Mouse (Mus musculus) hindbrain, postnatal 0 days (tissue): Measurements from ENCODE around the gene Dnmt3a. TPM values are rescaled to one million over a fixed set of nuclear protein-coding genes. Genes with fewer than 3 reads are reported as not detected.

Experiments used
- ATAC-seq: fragments of 200-750 bp; cut with Nextera tagmentation; 2 replicates; pipeline ENCODE4 v1.8.0; 2017; ENCODE audit warnings: mild to moderate bottlenecking, moderate TSS enrichment, moderate library complexity
- DNase-seq: peaks from one replicate; pipeline ENCODE4 v3.0.0-alpha.2; 2015; ENCODE audit warnings: low spot score
- H3K27ac ChIP-seq: fragments of 300-500 bp; sonication (generic); 2 replicates; pipeline ENCODE4 v1.5.1; 2014; ENCODE audit warnings: mild to moderate bottlenecking
- H3K27me3 ChIP-seq: fragments of 300-500 bp; sonication (generic); 2 replicates; pipeline ENCODE4 v1.6.1; 2014; ENCODE audit warnings: low read length, mixed read lengths; ENCODE audit not compliant: insufficient read depth
- H3K36me3 ChIP-seq: fragments of 300-500 bp; sonication (generic); 2 replicates; pipeline ENCODE4 v1.6.1; 2014; ENCODE audit warnings: low read length, mixed read lengths; ENCODE audit not compliant: insufficient read depth
- H3K4me1 ChIP-seq: fragments of 300-500 bp; sonication (generic); 2 replicates; pipeline ENCODE4 v1.6.1; 2014; ENCODE audit warnings: antibody characterized with exemption, low read length, mixed read lengths; ENCODE audit not compliant: insufficient read depth
- H3K4me2 ChIP-seq: fragments of 300-500 bp; sonication (generic); 2 replicates; pipeline ENCODE4 v1.6.1; 2014; ENCODE audit warnings: low read depth, mild to moderate bottlenecking, low read length, moderate library complexity, mixed read lengths
- H3K4me3 ChIP-seq: fragments of 300-500 bp; sonication (generic); 2 replicates; pipeline ENCODE4 v1.5.1; 2014; ENCODE audit warnings: low read length
- H3K9ac ChIP-seq: fragments of 300-500 bp; sonication (generic); replicated peaks from 2 replicates; pipeline ENCODE4 v1.6.1; 2014; ENCODE audit warnings: mild to moderate bottlenecking, low read length, moderate library complexity, mixed read lengths
- H3K9me3 ChIP-seq: fragments of 300-500 bp; sonication (generic); 2 replicates; pipeline ENCODE4 v1.6.1; 2016; ENCODE audit warnings: low read length, mixed read lengths
- CTCF ChIP-seq: IDR thresholded peaks from 2 replicates; pipeline ENCODE4 v1.5.1; 2016; ENCODE audit warnings: antibody characterized with exemption, control low read depth, low read depth
- whole genome bisulfite sequencing: fragments of 180-500 bp; shearing (Covaris S2); extraction: QIAGEN DNeasy Blood & Tissue Kit; methylation state at CpG from one replicate; pipeline ENCODE4 v1.1.7; 2014; 5-methylcytosine and 5-hydroxymethylcytosine counted together
- polyA plus RNA-seq: library from polyadenylated mRNA; unstranded; fragments of >200 nt; fragmentation: Nextera tagmentation; extraction: Ambion mirVana; gene quantifications from 2 replicates; pipeline ENCODE4 v1.2.1, GENCODE M21; 2015
- total RNA-seq: library from RNA; depleted of rRNA; stranded (reverse); fragments of >200 nt; gene quantifications from 2 replicates; pipeline ENCODE4 v1.2.3, GENCODE M21; 2014

Gene Dnmt3a
- total and polyA plus RNA-seq, 2 experiments from 2014 or later = 81.8 to 134 TPM

DNA sequence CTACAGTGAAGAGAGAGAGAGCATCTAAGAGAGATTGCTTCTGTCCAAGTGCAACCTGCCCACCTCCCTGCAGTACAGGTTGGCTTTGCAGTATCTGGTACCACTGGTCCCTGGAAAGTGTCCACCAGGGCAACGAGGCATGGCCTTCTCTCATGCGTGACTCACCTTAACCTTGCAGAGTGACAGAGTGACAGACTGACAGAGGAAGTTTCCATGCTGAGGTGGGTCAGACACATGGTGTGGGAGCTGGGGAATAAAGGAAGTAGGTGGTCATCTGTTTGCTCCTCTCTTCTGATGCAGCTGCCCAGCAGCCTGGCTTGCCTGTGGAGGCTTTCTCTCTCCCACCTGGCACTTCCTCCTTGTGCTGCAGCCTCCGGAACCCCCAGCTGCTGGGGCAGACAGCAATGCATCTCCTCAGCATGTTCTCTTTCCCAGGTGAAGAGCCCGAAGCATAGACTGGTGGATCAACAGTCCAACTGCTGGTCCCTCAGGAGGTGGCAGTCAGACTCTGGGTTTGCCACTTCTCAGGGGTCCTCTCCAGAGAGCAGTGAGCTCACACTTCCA is 55.9 kb downstream of the Dnmt3a start:
- no peaks in the 10 kb centered on the region for H3K27me3 ChIP-seq
- ATAC-seq = no peak
- no peak for DNase-seq
- H3K27ac ChIP-seq = no peak overlapping the region
- WGBS = 73% methylated on average over 4 of the region's 4 CpGs
- TF ChIP-seq CTCF = no peak
- no peak overlapping the region for H3K9ac ChIP-seq
- H3K36me3 ChIP-seq = peaks cover 14% of the 10 kb centered on the region
- no peaks in the 10 kb centered on the region for H3K4me1 ChIP-seq
- H3K4me3 ChIP-seq = no peak overlapping the region
- no peaks in the 10 kb centered on the region for H3K9me3 ChIP-seq
- H3K4me2 ChIP-seq = no peak overlapping the region

DNA sequence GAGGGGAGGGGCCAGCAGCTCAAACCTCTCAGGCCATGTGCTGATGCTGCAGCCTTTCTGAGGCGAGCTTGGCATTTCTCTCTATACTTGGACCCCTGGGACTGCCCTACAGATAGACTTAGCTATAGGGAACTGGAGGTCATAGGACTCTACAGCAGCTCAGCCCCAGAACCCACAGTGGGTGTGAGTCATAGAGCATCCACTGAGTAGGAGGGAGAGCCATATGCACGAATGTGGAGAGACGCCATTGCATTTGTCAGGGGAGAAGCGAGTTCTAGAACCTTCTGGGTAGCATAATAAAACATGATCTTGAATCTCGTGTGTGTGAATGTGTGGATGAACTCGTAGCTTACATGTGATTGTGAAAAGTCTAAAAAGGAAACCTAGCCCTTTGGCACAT is 56.4 kb downstream of the Dnmt3a start:
- no peak for TF ChIP-seq CTCF
- WGBS = 85% methylated on average over 6 of the region's 6 CpGs

DNA sequence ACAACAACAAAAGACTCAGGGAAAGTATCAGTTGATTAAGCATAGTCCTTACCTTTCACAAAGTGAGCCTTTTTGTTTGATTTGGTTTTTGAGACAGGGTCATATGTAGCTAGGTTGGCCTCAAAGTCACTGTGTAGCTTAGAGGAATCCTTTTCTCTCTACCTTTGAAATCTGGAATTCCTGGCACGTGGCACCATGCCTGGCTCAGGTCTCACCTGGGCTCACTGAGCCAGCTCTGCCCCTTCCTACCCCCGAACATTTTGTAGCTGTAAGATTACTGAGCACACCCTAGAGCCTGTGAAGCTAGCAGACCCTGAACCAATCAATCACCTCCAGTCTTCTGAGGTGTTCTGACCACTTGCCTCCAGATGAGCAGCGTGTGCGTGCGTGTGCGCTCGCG is 58.4 kb downstream of the Dnmt3a start:
- Histone ChIP-seq H3K4me3 (no peak overlapping the region), H3K27ac (no peak overlapping the region), H3K4me2 (no peak overlapping the region), H3K27me3 (no peaks in the 10 kb centered on the region), H3K36me3 (peaks cover 18% of the 10 kb centered on the region), H3K9me3 (no peaks in the 10 kb centered on the region), H3K4me1 (no peaks in the 10 kb centered on the region; the same call in none of the 2 replicates), H3K9ac (no peak overlapping the region)
- 93% methylated on average over 8 of the region's 8 CpGs for WGBS
- TF ChIP-seq CTCF = no peak
- no peak for ATAC-seq
- DNase-seq = no peak

More for the DNA sequence above, 56.4 kb downstream of the Dnmt3a start:
- Histone ChIP-seq H3K36me3 (peaks cover 15% of the 10 kb centered on the region), H3K4me3 (no peak overlapping the region), H3K27me3 (no peaks in the 10 kb centered on the region), H3K4me1 (no peaks in the 10 kb centered on the region), H3K9ac (no peak overlapping the region), H3K4me2 (no peak overlapping the region), H3K9me3 (no peaks in the 10 kb centered on the region), H3K27ac (no peak overlapping the region)
- DNase-seq (no peak), ATAC-seq (no peak)

DNA sequence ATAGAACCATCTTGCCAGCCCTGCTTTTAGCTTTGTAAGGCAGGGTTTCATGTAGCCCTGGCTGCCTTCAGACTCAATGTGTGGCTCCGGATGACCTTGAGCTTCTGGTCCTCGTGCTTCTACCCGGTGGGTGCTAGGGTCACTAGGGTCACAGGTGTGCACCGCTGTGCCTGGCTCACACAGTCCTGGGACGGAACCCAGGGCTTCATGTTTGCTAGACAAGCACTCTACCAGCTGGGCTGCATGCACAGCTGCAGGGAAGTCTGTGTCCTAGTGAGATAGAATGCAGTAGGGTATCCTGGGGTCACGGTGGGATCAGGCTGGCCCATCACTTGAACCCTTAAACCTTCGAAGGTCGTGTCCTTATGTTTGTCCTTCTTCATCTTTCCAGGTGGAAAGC is 59.8 kb downstream of the Dnmt3a start:
- TF ChIP-seq CTCF = no peak
- no peak overlapping the region for H3K4me2 ChIP-seq
- H3K4me3 ChIP-seq = no peak overlapping the region
- no peaks in the 10 kb centered on the region; the same call in none of the 2 replicates for H3K4me1 ChIP-seq
- H3K9ac ChIP-seq = no peak overlapping the region
- DNase-seq (no peak), ATAC-seq (no peak)
- H3K27ac ChIP-seq = no peak overlapping the region
- H3K9me3 ChIP-seq = no peaks in the 10 kb centered on the region
- H3K36me3 ChIP-seq = peaks cover 18% of the 10 kb centered on the region
- WGBS = 94% methylated on average over 8 of the region's 8 CpGs
- H3K27me3 ChIP-seq = no peaks in the 10 kb centered on the region

DNA sequence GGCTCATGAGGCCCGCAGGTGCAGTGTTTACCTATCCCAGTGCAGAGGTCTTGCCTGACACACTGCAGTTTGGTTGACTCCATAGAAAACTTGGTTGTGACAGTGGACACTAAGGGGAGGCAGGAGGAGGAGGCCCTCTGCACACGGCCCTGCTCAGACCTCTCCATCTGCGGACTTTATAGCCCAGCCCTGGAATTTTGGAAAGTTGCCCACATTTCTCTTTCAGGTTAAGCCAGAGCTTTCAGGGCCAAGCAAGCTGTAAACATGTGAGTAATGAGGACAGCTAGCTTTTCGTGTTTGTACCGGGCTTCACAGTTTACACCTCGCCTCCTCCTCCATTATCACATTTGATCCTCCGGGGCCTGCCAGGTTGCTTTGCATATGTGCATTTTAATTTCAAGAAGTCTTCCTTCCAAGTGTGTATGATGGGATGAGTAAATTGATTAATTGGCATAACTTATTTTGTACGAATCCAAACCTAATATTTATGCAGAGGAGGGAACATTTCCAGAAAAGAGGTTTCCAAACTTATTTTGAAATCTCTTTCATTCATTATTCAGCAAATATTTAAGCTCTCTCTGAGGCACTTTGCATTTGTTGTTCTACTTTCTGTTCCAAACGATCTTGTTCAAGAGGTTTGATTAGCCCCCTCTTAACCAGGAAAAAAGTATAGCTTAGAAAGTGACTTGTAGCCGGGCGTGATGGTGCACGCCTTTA is 61.0 kb downstream of the Dnmt3a start:
- H3K4me1 ChIP-seq = no peaks in the 10 kb centered on the region; the same call in none of the 2 replicates
- no peak overlapping the region for H3K27ac ChIP-seq
- H3K4me2 ChIP-seq = no peak overlapping the region
- peaks cover 18% of the 10 kb centered on the region for H3K36me3 ChIP-seq
- peak; percentile 51 for DNase-seq
- no peak overlapping the region for H3K4me3 ChIP-seq
- H3K9me3 ChIP-seq = no peaks in the 10 kb centered on the region
- no peak overlapping the region for H3K9ac ChIP-seq
- TF ChIP-seq CTCF = no peak
- no peak for ATAC-seq
- no peaks in the 10 kb centered on the region for H3K27me3 ChIP-seq
- WGBS = 54% methylated on average over 12 of the region's 12 CpGs

DNA sequence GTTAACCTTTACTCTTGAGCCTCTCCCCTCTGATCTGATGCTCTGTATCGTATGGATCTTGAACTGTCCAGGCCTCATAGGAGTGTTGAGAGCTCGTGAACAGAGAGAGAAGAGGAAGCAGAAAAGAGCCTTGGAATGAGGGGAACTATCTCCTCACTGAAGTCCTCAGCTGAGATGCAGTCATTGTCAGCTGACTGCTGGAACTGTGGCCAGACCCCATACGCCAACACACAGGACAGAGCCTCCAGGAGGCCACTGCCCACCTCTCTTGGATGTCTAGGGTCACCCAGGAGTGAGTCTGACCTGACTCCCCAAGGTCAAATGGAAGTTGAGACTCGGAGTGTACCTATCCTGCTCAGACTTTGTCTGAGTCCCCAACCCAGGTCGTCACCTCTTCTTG is 62.3 kb downstream of the Dnmt3a start:
- no peak overlapping the region for H3K4me3 ChIP-seq
- H3K36me3 ChIP-seq = peaks cover 18% of the 10 kb centered on the region
- no peak overlapping the region for H3K4me2 ChIP-seq
- H3K9ac ChIP-seq = no peak overlapping the region
- TF ChIP-seq CTCF = no peak
- no peaks in the 10 kb centered on the region; the same call in none of the 2 replicates for H3K4me1 ChIP-seq
- ATAC-seq (no peak), DNase-seq (no peak)
- 71% methylated on average over 5 of the region's 5 CpGs for WGBS
- no peak overlapping the region for H3K27ac ChIP-seq
- no peaks in the 10 kb centered on the region for H3K27me3 ChIP-seq
- no peaks in the 10 kb centered on the region for H3K9me3 ChIP-seq
